Mouse (Mus musculus) myocyte (in vitro differentiated cells): Measurements from ENCODE around the gene Lgals2. TPM values are rescaled to one million over a fixed set of nuclear protein-coding genes. Genes with fewer than 3 reads are reported as not detected.

ENCODE experiments used
- H3K27me3 ChIP-seq: one replicate; pipeline ENCODE4 v1.6.1; 2011; ENCODE audit not compliant: control insufficient read depth, insufficient read depth, insufficient read length
- H3K36me3 ChIP-seq: one replicate; pipeline ENCODE4 v1.6.1; 2011; ENCODE audit not compliant: control insufficient read depth, insufficient read depth
- H3K4me2 ChIP-seq: one replicate; pipeline ENCODE4 v1.6.1; 2011; ENCODE audit warnings: low read depth, control low read depth
- H3K4me3 ChIP-seq: one replicate; pipeline ENCODE4 v1.5.1; 2011; ENCODE audit warnings: mild to moderate bottlenecking, control low read depth, moderate library complexity
- H3K79me2 ChIP-seq: one replicate; pipeline ENCODE4 v1.6.1; 2011; ENCODE audit not compliant: control insufficient read depth, insufficient read depth
- H3ac ChIP-seq: one replicate; pipeline ENCODE4 v1.6.1; 2011; ENCODE audit not compliant: control insufficient read depth, insufficient read length
- E2F4 ChIP-seq: IDR thresholded peaks from one replicate; pipeline ENCODE4 v1.6.1; 2011; ENCODE audit warnings: mild to moderate bottlenecking, control low read depth, moderate library complexity; ENCODE audit not compliant: insufficient read depth
- MAX ChIP-seq: IDR thresholded peaks from one replicate; pipeline ENCODE4 v1.6.1; 2011; ENCODE audit warnings: low read depth, mild to moderate bottlenecking, control low read depth
- MYOD1 ChIP-seq, 3 experiments: IDR thresholded peaks; one replicate each; pipeline ENCODE4 v1.6.1; 2011; ENCODE audit warnings: control low read depth in 2 of 3, low read depth in 2 of 3, mild to moderate bottlenecking in 2 of 3, moderate library complexity in 1 of 3; ENCODE audit not compliant: insufficient read length in 2 of 3, control insufficient read depth in 1 of 3
- MYOG ChIP-seq, 3 experiments: IDR thresholded peaks; one replicate each; pipeline ENCODE4 v1.6.1; 2011; ENCODE audit warnings: control low read depth in 2 of 3, low read depth in 2 of 3, mild to moderate bottlenecking in 2 of 3; ENCODE audit not compliant: insufficient read length in 2 of 3, control insufficient read depth in 1 of 3, insufficient read depth in 1 of 3
- POLR2A ChIP-seq: IDR thresholded peaks from one replicate; pipeline ENCODE4 v1.6.1; 2011; ENCODE audit warnings: low read depth, mild to moderate bottlenecking, control low read depth, moderate library complexity; ENCODE audit not compliant: insufficient read length
- POLR2AphosphoS2 ChIP-seq: IDR thresholded peaks from one replicate; pipeline ENCODE4 v1.6.1; 2011; ENCODE audit warnings: low read depth, control low read depth; ENCODE audit not compliant: insufficient read length
- REST ChIP-seq: IDR thresholded peaks from one replicate; pipeline ENCODE4 v1.6.1; 2011; ENCODE audit warnings: mild to moderate bottlenecking, control low read depth, moderate library complexity; ENCODE audit not compliant: insufficient read depth, insufficient read length
- SRF ChIP-seq: IDR thresholded peaks from one replicate; pipeline ENCODE4 v1.6.1; 2011; ENCODE audit warnings: low read depth; ENCODE audit not compliant: control insufficient read depth, insufficient read length
- TCF12 ChIP-seq: IDR thresholded peaks from one replicate; pipeline ENCODE4 v1.6.1; 2011; ENCODE audit warnings: mild to moderate bottlenecking, control low read depth; ENCODE audit not compliant: poor library complexity, insufficient read depth, severe bottlenecking
- TCF3 ChIP-seq: IDR thresholded peaks from one replicate; pipeline ENCODE4 v1.6.1; 2011; ENCODE audit warnings: low read depth, control low read depth; ENCODE audit not compliant: insufficient read length
- USF1 ChIP-seq: IDR thresholded peaks from one replicate; pipeline ENCODE4 v1.6.1; 2011; ENCODE audit warnings: low read depth, mild to moderate bottlenecking, control low read depth, moderate library complexity
- polyA plus RNA-seq: library from polyadenylated mRNA; unstranded; fragments of >200 nt; fragmentation: generic; extraction: Trizol; gene quantifications from one replicate; pipeline ENCODE4 v1.2.1, GENCODE M21; 2012; ENCODE audit warnings: missing spikeins

Gene Lgals2
- polyA plus RNA-seq, 1 experiment, result 2.2 TPM

- H3K79me2 ChIP-seq, result no peaks in the 10 kb centered on the region
- peak overlapping the region; percentile 16 for H3K4me3 ChIP-seq
- H3K4me2 ChIP-seq, result peak overlapping the region; percentile 86
- no peaks in the 10 kb centered on the region for H3K36me3 ChIP-seq
- no peak for TF ChIP-seq SRF
- peak in 1 of 3 experiments; percentile 40 for TF ChIP-seq MYOG (IDR thresholded peaks at IDR 0.05; ENCODE audit: control insufficient read depth in 1 of 3, insufficient read depth in 1 of 3, insufficient read length in 2 of 3, low read depth in 2 of 3)
- peak in 2 of 3 experiments; percentile 14 to 16 for TF ChIP-seq MYOD1 (IDR thresholded peaks at IDR 0.05; ENCODE audit: control insufficient read depth in 1 of 3, insufficient read length in 2 of 3, low read depth in 2 of 3)
- peaks cover 24% of the 10 kb centered on the region for H3K27me3 ChIP-seq
- H3ac ChIP-seq, result peak overlapping the region; percentile 8
These were observed 53.2 kb downstream of the Lgals2 start for GRCm38 (mm10) chr15:78801971-78802741.

DNA sequence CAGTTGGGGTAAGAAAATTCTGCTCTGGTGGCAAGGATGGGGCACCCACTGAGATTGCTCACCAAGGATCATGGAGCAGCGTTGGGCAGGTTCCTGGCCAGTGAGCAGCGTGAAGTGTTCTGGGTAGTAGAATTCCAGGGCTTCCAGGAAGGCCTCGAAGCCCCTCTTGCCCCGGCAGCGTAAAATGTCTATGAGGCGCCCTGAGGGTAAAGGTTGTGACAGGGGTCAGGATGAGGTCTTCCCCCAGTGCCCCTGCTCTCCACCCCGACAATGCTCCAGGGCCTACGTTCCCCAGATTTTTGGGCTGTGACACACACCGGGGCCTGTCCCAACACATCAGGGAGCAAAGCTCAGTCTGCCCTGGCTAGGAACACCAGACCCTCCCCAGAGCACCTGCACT lies 53.8 kb downstream of the Lgals2 start:
- TF ChIP-seq TCF12 (no peak), MYOG (IDR thresholded peaks at IDR 0.05; ENCODE audit: control insufficient read depth in 1 of 3, insufficient read depth in 1 of 3, insufficient read length in 2 of 3, low read depth in 2 of 3) (no peak), TCF3 (no peak), POLR2A (no peak), MAX (no peak), E2F4 (no peak), POLR2AphosphoS2 (no peak), REST (no peak), USF1 (no peak), MYOD1 (IDR thresholded peaks at IDR 0.05; ENCODE audit: control insufficient read depth in 1 of 3, insufficient read length in 2 of 3, low read depth in 2 of 3) (no peak), SRF (no peak)
- no peaks in the 10 kb centered on the region for H3K36me3 ChIP-seq
- H3K4me2 ChIP-seq, result peak overlapping the region; percentile 86
- H3K27me3 ChIP-seq, result peaks cover 24% of the 10 kb centered on the region
- H3ac ChIP-seq, result peak overlapping the region; percentile 8
- peak overlapping the region; percentile 16 for H3K4me3 ChIP-seq
- H3K79me2 ChIP-seq, result no peaks in the 10 kb centered on the region

Other genes with a start within 250 kb of the Lgals2 start
- gene Elfn2, start 136.8 kb downstream of the Lgals2 start, polyA plus RNA-seq, result 0.07 TPM
- gene Mfng, start 82.1 kb downstream of the Lgals2 start, polyA plus RNA-seq, result 0.06 TPM
- 1.4 TPM for gene Card10, start 52.5 kb downstream of the Lgals2 start, polyA plus RNA-seq
- 76.0 TPM for gene Cdc42ep1, start 12.9 kb downstream of the Lgals2 start, polyA plus RNA-seq
- gene Gga1, start 21.7 kb upstream of the Lgals2 start, polyA plus RNA-seq, result 89.3 TPM
- gene Gm49510, start 44.1 kb upstream of the Lgals2 start, polyA plus RNA-seq, result 0.04 TPM
- gene Sh3bp1, start 44.2 kb upstream of the Lgals2 start, polyA plus RNA-seq, result 11.1 TPM
- 33.1 TPM for gene Pdxp, start 58.4 kb upstream of the Lgals2 start, polyA plus RNA-seq
- gene Lgals1, start 71.2 kb upstream of the Lgals2 start, polyA plus RNA-seq, result 13,722 TPM
- gene Nol12, start 79.4 kb upstream of the Lgals2 start, polyA plus RNA-seq, result 101 TPM
- 19.9 TPM for gene Triobp, start 92.2 kb upstream of the Lgals2 start, polyA plus RNA-seq
- 423 TPM for gene H1f0, start 172.9 kb upstream of the Lgals2 start, polyA plus RNA-seq
- gene Galr3, start 186.4 kb upstream of the Lgals2 start, polyA plus RNA-seq, result 0.44 TPM
- gene Ankrd54, start 207.4 kb upstream of the Lgals2 start, polyA plus RNA-seq, result 36.1 TPM
- gene Eif3l, start 219.7 kb upstream of the Lgals2 start, polyA plus RNA-seq, result 315 TPM